Mouse (Mus musculus) liver, embryonic 14.5 days (tissue): ENCODE measurements around the gene Hebp1.

ENCODE experiments used
- CTCF ChIP-seq: IDR thresholded peaks from 2 replicates; pipeline ENCODE4 v1.5.1; 2016; ENCODE audit warnings: antibody characterized with exemption, low read depth, control low read depth
- EP300 ChIP-seq: IDR thresholded peaks from 2 replicates; pipeline ENCODE4 v1.6.1; 2016; ENCODE audit warnings: antibody characterized with exemption, low read depth

DNA sequence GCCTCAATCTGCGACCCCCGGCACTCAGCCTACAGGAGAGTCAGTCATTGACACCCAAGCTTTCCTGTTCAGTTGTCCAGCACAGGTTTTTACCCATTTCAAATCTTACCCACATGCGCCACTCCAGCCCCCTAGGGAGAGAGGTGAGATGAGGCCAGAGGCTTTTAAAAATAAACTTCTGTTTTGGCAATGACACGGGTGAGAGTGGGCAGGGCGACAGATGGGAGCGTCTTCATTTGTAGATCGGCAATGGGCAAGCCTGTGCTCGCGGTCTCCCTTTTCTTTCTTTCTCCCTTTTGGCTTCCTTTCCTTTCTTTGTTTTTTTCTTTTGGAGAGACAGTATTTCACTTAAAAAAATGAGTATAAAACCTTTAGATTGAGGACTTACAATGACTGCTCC is 64.3 kb downstream of the Hebp1 start:
- TF ChIP-seq CTCF (no peak), EP300 (no peak)
